Mouse (Mus musculus) G1E (cell line): ENCODE results near the gene Camkk1.

ENCODE experiments used
- CTCF ChIP-seq: IDR thresholded peaks from 2 replicates; pipeline ENCODE4 v1.5.1; 2012; ENCODE audit warnings: low read depth, low read length, inconsistent platforms, mixed read lengths
- GATA1 ChIP-seq: IDR thresholded peaks from 2 replicates; pipeline ENCODE4 v1.6.1; 2012; ENCODE audit warnings: borderline replicate concordance, low read length, inconsistent platforms, mixed read lengths

GRCm38 (mm10) chr11:73047542-73047996, 28.8 kb downstream of the Camkk1 start, which contains the start of gene Ncbp3:
- TF ChIP-seq CTCF, result no peak
- TF ChIP-seq GATA1, result no peak
